Mouse (Mus musculus) embryonic facial prominence, embryonic 12.5 days (tissue): ENCODE results near the gene Mfap1b. TPM values are rescaled to one million over a fixed set of nuclear protein-coding genes. Genes with fewer than 3 reads are reported as not detected.

Experiments
- ATAC-seq: fragments of 200-750 bp; cut with Nextera tagmentation; 2 replicates; pipeline ENCODE4 v1.8.0; 2017; ENCODE audit not compliant: insufficient number of reproducible peaks, insufficient read depth, low FRiP score, low TSS enrichment
- H3K27ac ChIP-seq: fragments of 300-500 bp; sonication (generic); 2 replicates; pipeline ENCODE4 v1.5.1; 2016; ENCODE audit warnings: mild to moderate bottlenecking
- H3K27me3 ChIP-seq: fragments of 300-500 bp; sonication (generic); 2 replicates; pipeline ENCODE4 v1.6.1; 2016; ENCODE audit warnings: mild to moderate bottlenecking, moderate library complexity
- H3K36me3 ChIP-seq: fragments of 300-500 bp; sonication (generic); 2 replicates; pipeline ENCODE4 v1.6.1; 2016; ENCODE audit warnings: mild to moderate bottlenecking
- H3K4me1 ChIP-seq: fragments of 300-500 bp; sonication (generic); 2 replicates; pipeline ENCODE4 v1.6.1; 2016
- H3K4me2 ChIP-seq: fragments of 300-500 bp; sonication (generic); replicated peaks from 2 replicates; pipeline ENCODE4 v1.6.1; 2016; ENCODE audit warnings: mild to moderate bottlenecking, moderate library complexity
- H3K4me3 ChIP-seq: fragments of 300-500 bp; sonication (generic); 2 replicates; pipeline ENCODE4 v1.5.1; 2016; ENCODE audit warnings: mild to moderate bottlenecking
- H3K9ac ChIP-seq: fragments of 300-500 bp; sonication (generic); 2 replicates; pipeline ENCODE4 v1.6.1; 2016; ENCODE audit warnings: mild to moderate bottlenecking, moderate library complexity
- H3K9me3 ChIP-seq: fragments of 300-500 bp; sonication (generic); 2 replicates; pipeline ENCODE4 v1.6.1; 2016; ENCODE audit warnings: mild to moderate bottlenecking, moderate library complexity
- WGBS: fragments of 180-500 bp; shearing (Covaris S2); methylation state at CpG from one replicate; pipeline ENCODE4 v1.1.7; 2016; 5-methylcytosine and 5-hydroxymethylcytosine counted together
- polyA plus RNA-seq: library from polyadenylated mRNA; unstranded; fragments of >200 nt; fragmentation: Nextera tagmentation; extraction: Ambion mirVana; gene quantifications from 2 replicates; pipeline ENCODE4 v1.2.1, GENCODE M21; 2016

Mfap1b gene
- polyA plus RNA-seq, 1 experiment from 2014 or later = 62.6 TPM

DNA sequence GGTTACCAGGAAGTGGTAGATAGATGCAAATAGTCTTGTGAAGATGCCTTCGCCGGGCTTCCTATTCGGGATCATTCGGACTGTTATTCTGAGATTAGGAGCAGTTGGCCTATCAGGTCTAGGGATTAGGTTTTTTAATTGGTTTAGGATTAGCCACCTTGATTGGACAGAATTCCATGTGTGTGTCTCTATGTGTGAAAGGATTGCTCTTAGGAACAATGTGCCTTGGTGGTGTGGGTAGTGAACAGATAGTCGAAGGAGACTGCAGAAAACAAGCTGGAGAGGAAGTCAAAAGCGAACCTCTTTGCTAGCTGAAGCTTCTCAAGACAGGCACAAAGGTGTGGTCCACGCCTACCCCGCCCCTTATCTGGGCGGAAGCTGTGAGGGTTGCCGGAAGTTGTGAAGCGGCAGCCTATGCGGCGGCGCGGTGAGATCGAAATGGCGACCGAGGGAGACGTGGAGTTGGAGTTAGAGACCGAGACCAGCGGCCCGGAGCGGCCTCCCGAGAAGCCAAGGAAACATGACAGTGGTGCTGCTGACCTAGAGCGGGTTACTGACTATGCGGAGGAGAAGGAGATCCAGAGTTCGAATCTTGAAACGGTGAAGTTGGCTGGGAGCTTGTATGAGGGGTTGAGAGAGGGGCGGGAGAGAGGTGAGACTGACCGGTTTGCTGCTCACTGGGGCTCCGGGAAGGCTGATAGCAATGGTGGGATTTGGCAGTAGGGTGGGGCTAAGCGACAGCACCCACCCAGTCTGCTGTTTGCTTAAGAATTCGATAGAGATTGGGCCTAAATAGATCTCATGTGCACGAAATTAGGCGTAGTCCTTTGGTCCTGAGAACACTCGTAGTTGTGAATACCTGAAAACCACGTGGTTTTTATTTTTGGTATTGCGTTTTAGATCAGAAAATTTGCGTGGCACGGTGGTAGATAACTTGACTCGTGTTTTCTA is 16.9 kb downstream of the Mfap1b start, which contains the start of gene Serinc4:
Gene Serinc4 (minus strand): TSS at position 90 of the 951 bp plus-strand sequence.
- H3K9ac ChIP-seq = peak within 1 kb of the TSS; percentile 71
- peak within 1 kb of the TSS; percentile 51 for H3K4me2 ChIP-seq
- H3K27ac ChIP-seq = peak within 1 kb of the TSS; percentile 74
- peak; percentile 82; the same call in 1 of the 2 replicates for ATAC-seq
- peaks cover 15% of the 10 kb centered on the region; the same call in 1 of the 2 replicates for H3K4me1 ChIP-seq
- peaks cover 36% of the 10 kb centered on the region for H3K36me3 ChIP-seq
- peak within 1 kb of the TSS; percentile 75 for H3K4me3 ChIP-seq
- 4% methylated on average over 41 of the region's 41 CpGs for WGBS
- no peaks in the 10 kb centered on the region for H3K27me3 ChIP-seq
- no peaks in the 10 kb centered on the region for H3K9me3 ChIP-seq

DNA sequence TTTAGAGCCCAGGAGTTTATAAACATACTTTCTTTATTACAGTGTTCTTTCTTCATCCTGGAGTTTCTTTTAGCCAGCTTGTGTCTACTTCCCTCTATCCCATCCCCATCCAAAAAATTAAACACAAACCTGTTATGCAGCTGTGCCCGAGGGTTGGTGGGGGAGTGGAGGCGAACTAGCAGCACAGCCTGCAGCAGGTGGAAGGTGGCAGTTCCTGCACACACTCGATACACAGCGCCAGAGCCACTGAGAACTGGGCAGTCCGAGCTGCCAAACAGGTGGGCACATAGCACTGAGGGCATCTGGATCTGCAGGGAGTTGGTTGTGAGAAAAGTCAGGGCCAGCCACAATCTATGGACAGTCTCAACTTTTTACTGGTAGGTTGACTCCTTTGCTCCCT is 18.3 kb downstream of the Mfap1b start:
- WGBS = 85% methylated on average over 5 of the region's 5 CpGs
- Histone ChIP-seq H3K27ac (no peak overlapping the region), H3K4me3 (no peak overlapping the region), H3K4me2 (no peak overlapping the region), H3K4me1 (peaks cover 24% of the 10 kb centered on the region), H3K9me3 (no peaks in the 10 kb centered on the region), H3K9ac (no peak overlapping the region), H3K36me3 (peaks cover 38% of the 10 kb centered on the region), H3K27me3 (no peaks in the 10 kb centered on the region)
- ATAC-seq = no peak

- no peak overlapping the region for H3K4me2 ChIP-seq
- H3K36me3 ChIP-seq = peaks cover 27% of the 10 kb centered on the region
- H3K4me1 ChIP-seq = peaks cover 29% of the 10 kb centered on the region
- WGBS = 88% methylated on average over 6 of the region's 6 CpGs
- no peak overlapping the region for H3K9ac ChIP-seq
- H3K27ac ChIP-seq = no peak overlapping the region
- no peaks in the 10 kb centered on the region for H3K27me3 ChIP-seq
- no peak overlapping the region for H3K4me3 ChIP-seq
- H3K9me3 ChIP-seq = no peaks in the 10 kb centered on the region
- ATAC-seq = no peak
Observed at GRCm38 (mm10) chr2:121453917-121454316, 19.9 kb downstream of the Mfap1b start.

DNA sequence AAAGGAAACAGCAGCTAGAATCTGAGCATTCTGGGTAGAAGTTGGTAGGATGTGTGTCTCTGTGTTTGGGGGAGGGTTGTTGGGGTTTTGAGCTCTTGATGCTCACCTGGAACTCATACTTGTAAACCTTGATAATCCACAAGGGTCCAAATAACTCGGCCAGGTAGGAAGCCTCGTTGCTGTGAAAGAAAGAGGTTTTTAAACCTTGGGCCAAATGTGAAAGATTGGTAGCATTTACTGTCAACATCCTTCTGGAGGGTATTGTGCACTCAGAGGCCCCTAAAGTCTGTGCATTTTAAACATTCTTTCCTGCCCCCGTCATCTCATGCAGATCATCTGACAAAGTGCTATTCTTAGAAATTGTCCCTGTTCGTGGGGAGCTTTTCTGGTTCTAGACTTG is 20.9 kb downstream of the Mfap1b start, which contains the start of gene Hypk:
Gene Hypk (plus strand): TSS at position 301 of the 400 bp plus-strand sequence.
- Histone ChIP-seq H3K9me3 (no peaks in the 10 kb centered on the region), H3K4me1 (peaks cover 29% of the 10 kb centered on the region), H3K4me2 (no peak within 1 kb of the TSS), H3K9ac (no peak within 1 kb of the TSS), H3K4me3 (no peak within 1 kb of the TSS), H3K27ac (no peak within 1 kb of the TSS), H3K27me3 (no peaks in the 10 kb centered on the region), H3K36me3 (peaks cover 24% of the 10 kb centered on the region)
- WGBS = 79% methylated on average over 4 of the region's 4 CpGs
- ATAC-seq = no peak

GRCm38 (mm10) chr2:121452361-121452760 is 21.5 kb downstream of the Mfap1b start:
- WGBS = 88% methylated on average over 4 of the region's 4 CpGs
- H3K9ac ChIP-seq = no peak overlapping the region
- ATAC-seq = no peak
- H3K4me1 ChIP-seq = peaks cover 28% of the 10 kb centered on the region
- no peak overlapping the region for H3K4me3 ChIP-seq
- H3K9me3 ChIP-seq = no peaks in the 10 kb centered on the region
- no peak overlapping the region for H3K4me2 ChIP-seq
- no peaks in the 10 kb centered on the region for H3K27me3 ChIP-seq
- peaks cover 24% of the 10 kb centered on the region for H3K36me3 ChIP-seq
- no peak overlapping the region for H3K27ac ChIP-seq

GRCm38 (mm10) chr2:121450093-121450492 is 23.8 kb downstream of the Mfap1b start:
- ATAC-seq = 0 out of 2 replicates have a peak, but pooled peaks have one; percentile 4
- H3K27me3 ChIP-seq = no peaks in the 10 kb centered on the region
- H3K4me1 ChIP-seq = peaks cover 22% of the 10 kb centered on the region
- H3K4me2 ChIP-seq = peak overlapping the region; percentile 96
- peaks cover 24% of the 10 kb centered on the region for H3K36me3 ChIP-seq
- H3K4me3 ChIP-seq = peak overlapping the region; percentile 99
- WGBS = 3% methylated on average over 7 of the region's 7 CpGs
- no peaks in the 10 kb centered on the region for H3K9me3 ChIP-seq
- peak overlapping the region; percentile 97 for H3K27ac ChIP-seq
- H3K9ac ChIP-seq = peak overlapping the region; percentile 97

DNA sequence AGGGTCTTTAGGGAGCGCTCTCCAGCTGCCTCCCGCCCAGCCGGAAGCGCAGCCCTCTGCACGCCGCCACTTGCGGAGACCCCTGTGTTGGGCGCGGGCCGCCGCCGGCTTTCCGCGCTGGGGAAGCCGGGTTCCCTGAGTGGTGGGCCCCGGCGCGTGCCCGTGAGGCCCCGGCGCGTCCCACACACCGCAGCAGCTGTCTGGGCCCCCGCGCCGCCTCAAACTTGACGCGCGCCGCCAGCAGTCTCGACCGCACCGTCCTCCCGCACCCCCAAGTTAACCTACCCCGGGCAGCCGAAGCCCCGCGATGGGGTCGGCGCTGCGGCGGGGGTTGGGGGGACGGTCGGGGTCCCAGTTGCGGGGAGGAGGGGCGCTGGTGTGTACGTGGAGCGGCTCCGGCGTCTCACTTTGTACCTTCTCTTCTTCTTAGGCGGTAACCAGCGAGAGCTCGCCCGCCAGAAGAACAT is 24.3 kb downstream of the Mfap1b start:
- under 1% methylated on average over 54 of the region's 54 CpGs for WGBS
- peak overlapping the region; percentile 97 for H3K9ac ChIP-seq
- peak overlapping the region; percentile 99 for H3K4me3 ChIP-seq
- H3K27me3 ChIP-seq = no peaks in the 10 kb centered on the region
- peaks cover 22% of the 10 kb centered on the region for H3K4me1 ChIP-seq
- H3K9me3 ChIP-seq = no peaks in the 10 kb centered on the region
- H3K27ac ChIP-seq = peak overlapping the region; percentile 97
- peaks cover 24% of the 10 kb centered on the region for H3K36me3 ChIP-seq
- peak overlapping the region; percentile 96 for H3K4me2 ChIP-seq
- ATAC-seq = peak; percentile 72

- WGBS = under 1% methylated on average over 67 of the region's 74 CpGs
- Histone ChIP-seq H3K36me3 (peaks cover 21% of the 10 kb centered on the region), H3K27me3 (no peaks in the 10 kb centered on the region), H3K4me1 (peaks cover 22% of the 10 kb centered on the region), H3K9me3 (no peaks in the 10 kb centered on the region), H3K27ac (peak within 1 kb of the TSS; percentile 97), H3K4me2 (peak within 1 kb of the TSS; percentile 96), H3K4me3 (peak within 1 kb of the TSS; percentile 99), H3K9ac (peak within 1 kb of the TSS; percentile 97)
- peak; percentile 97 for ATAC-seq
Observed at GRCm38 (mm10) chr2:121448739-121449535, 24.9 kb downstream of the Mfap1b start, which contains the start of gene Serf2. TSS of gene Serf2 (plus strand) at chr2:121449195.

DNA sequence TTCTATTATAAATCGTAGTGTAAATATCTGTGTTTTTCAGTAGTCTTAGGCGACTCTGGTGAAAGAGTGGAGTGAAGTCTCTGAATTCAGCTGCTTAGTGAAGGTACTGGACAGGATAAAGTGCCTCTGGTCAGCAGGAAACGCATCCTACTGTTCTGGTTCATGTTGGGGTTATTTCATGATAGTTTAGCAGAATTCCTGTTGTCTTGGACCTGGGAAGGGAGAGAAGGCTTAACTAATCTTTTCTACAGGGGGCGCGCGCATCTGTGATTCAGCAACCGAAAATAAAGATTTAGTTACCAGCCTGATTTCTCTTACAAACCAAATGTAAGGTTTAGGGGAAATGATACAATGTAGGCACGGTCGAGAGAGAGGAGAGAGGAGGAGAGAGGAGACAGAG is 25.7 kb downstream of the Mfap1b start:
- Histone ChIP-seq H3K9me3 (no peaks in the 10 kb centered on the region), H3K36me3 (peaks cover 14% of the 10 kb centered on the region), H3K4me3 (peak overlapping the region; percentile 99), H3K27ac (peak overlapping the region; percentile 97), H3K27me3 (no peaks in the 10 kb centered on the region), H3K4me1 (peaks cover 23% of the 10 kb centered on the region), H3K9ac (peak overlapping the region; percentile 44), H3K4me2 (peak overlapping the region; percentile 96)
- no peak for ATAC-seq
- 16% methylated on average over 9 of the region's 9 CpGs for WGBS

- peaks cover 30% of the 10 kb centered on the region for H3K4me1 ChIP-seq
- H3K9ac ChIP-seq = no peak overlapping the region
- 0 out of 2 replicates have a peak, but pooled peaks cover 3% of the 10 kb centered on the region for H3K36me3 ChIP-seq
- H3K9me3 ChIP-seq = no peaks in the 10 kb centered on the region
- WGBS = 87% methylated on average over 3 of the region's 3 CpGs
- no peak overlapping the region for H3K27ac ChIP-seq
- no peak overlapping the region for H3K4me2 ChIP-seq
- peaks cover 4% of the 10 kb centered on the region; the same call in 1 of the 2 replicates for H3K27me3 ChIP-seq
- no peak overlapping the region for H3K4me3 ChIP-seq
- ATAC-seq = no peak
Observed at GRCm38 (mm10) chr2:121447006-121447405, 26.9 kb downstream of the Mfap1b start.

- H3K4me2 ChIP-seq = no peak overlapping the region
- peaks cover 32% of the 10 kb centered on the region for H3K4me1 ChIP-seq
- no peak for ATAC-seq
- WGBS = 84% methylated on average over 4 of the region's 4 CpGs
- H3K9me3 ChIP-seq = no peaks in the 10 kb centered on the region
- H3K9ac ChIP-seq = no peak overlapping the region
- H3K27me3 ChIP-seq = peaks cover 9% of the 10 kb centered on the region; the same call in 1 of the 2 replicates
- H3K36me3 ChIP-seq = 0 out of 2 replicates have a peak, but pooled peaks cover 2% of the 10 kb centered on the region
- no peak overlapping the region for H3K27ac ChIP-seq
- H3K4me3 ChIP-seq = no peak overlapping the region
Observed at GRCm38 (mm10) chr2:121446506-121446905, 27.4 kb downstream of the Mfap1b start.
